Mouse (Mus musculus) layer of hippocampus, adult 18-20 months (tissue): ENCODE measurements at regions not wholly inside any gene's neighbourhood (a gene's known extent, or its start where the extent isn't known, plus 50 kb on each side); places are given as distances from the start of the nearest gene placed in this dataset.

Experiments
- DNase-seq, 2 experiments: peaks; one replicate each; pipeline ENCODE4 v3.0.0; 2022; ENCODE audit warnings: low spot score in 2 of 2

- DNase-seq, result no peak
Observed at GRCm38 (mm10) chr8:30946154-30947065, 2482.1 kb upstream of the 5930422O12Rik start.

DNA sequence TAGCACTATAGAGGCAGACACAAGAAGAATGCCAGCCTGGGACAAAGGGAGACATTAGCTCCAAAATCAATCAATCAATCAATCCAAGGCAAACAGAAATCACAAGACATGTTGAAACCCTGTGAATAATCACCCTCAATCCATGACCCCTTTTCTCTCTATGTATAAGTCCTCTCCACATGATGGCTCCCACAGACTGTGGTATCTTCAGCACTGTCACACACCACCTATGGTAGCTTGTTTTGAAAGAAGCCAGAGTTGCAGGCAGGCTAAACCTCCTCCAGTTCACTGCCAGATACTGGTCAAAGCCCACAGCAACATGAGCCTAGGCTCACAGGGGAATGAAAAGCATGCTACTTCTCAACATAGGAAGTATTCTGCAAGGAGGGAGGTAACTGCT lies 2475.7 kb upstream of the 5930422O12Rik start:
- no peak for DNase-seq

- DNase-seq, result no peak
Observed at GRCm38 (mm10) chr8:30959436-30960180, 2468.9 kb upstream of the 5930422O12Rik start.

- no peak for DNase-seq
Observed at GRCm38 (mm10) chr8:30960486-30960885, 2468.0 kb upstream of the 5930422O12Rik start.

DNA sequence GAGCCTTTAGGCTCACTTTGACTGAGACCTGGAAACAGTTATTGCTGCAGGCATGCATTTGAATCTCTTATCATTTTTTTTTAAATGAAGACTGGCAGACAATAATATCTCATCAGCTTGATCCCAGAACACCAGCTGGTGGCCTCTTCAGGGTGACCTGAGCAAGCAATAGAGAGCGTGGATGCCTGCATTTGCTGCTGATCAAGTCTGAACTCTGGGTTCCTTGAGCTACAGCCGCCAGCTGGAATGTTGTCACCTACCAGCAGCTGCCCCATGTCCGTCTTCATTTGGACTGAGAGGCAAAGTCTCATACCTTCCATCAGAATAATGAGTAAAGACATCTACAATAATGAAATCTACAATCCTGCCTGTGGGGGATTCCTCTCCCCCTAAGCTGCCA lies 2466.3 kb upstream of the 5930422O12Rik start:
- no peak for DNase-seq

DNA sequence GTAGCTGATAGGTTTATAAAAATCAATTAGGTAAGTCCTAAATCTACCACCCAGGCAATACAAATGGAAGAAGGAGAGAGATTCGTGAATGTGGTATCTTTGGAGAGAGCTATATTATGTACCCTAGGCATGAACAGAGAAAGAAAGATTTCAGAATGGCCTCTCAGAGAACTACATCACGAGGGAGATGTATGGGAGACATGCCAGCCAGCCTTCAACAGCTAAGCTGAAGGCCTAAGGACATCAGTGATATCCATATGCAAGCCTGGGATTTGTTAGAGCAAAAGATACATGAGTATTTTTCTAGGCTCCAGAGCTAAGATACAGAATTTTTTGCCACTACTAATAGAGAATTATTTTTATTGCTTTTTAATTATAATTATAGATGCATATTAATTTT lies 2445.7 kb upstream of the 5930422O12Rik start:
- DNase-seq, result no peak

- DNase-seq, result no peak
Observed at GRCm38 (mm10) chr8:30988051-30988450, 2440.5 kb upstream of the 5930422O12Rik start.

DNA sequence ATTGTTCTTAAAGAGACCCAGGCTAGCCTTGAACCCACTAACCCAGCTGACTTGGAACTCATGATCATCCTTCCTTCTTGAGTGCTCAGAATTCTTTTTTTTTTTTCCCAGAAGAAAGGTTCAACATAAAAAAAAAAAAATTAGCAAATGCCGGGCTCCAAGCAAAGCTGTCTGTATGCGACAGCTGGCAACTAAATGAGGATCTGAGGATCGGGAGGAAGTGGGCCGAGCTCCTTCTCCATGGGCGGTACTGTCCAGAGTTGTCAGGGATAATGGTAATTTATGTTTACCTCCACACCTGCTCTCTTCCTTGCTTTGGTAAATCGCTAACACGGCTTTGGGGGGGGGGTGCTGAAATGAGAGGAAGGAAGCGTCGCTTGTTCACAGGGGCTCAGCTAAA lies 2429.9 kb upstream of the 5930422O12Rik start:
- DNase-seq, result no peak

DNA sequence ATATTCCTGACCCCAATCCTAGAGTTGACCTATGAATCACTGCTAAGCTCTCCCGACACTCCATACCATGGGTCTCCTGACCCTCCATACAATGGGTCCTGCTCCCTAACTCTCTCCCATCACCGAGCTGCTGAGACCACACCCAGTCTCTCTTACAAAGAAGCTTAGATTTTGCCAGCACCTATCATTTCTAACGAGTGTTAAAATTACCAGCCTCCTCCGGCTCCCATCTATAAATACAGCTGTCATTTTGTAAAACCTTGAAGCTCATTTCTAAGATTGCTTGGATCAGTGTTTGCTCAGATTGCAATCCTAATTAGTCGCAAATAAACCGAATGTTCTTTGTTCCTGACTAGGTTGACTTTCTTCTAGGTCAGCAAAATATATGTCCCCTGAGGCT lies 2428.4 kb upstream of the 5930422O12Rik start:
- peak in 1 of 2 experiments; percentile 16 for DNase-seq

- DNase-seq, result no peak
Observed at GRCm38 (mm10) chr8:31001980-31002730, 2426.4 kb upstream of the 5930422O12Rik start.

DNA sequence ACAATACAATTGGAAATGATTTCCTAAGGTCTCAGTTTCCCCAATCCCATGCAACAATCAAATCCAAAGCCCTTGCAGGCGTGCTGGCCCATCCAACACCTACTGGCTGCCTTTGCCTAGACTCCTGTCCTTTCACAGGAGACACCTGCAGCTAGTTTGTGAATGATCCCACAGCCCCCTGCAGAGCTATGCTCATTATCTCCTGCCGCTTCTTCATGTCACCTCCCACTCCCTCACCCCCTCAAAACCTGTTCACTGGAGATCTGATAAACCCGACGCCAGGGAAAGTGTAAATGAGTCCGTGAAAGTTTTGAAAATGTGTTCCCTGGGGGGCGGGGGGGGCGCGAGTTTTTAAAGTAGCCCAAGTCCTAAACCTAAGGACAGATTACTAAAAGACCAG lies 2420.2 kb upstream of the 5930422O12Rik start:
- DNase-seq, result peak in 1 of 2 experiments; percentile 63

- peak; percentile 26 to 72 for DNase-seq
Observed at GRCm38 (mm10) chr8:31012068-31012467, 2416.4 kb upstream of the 5930422O12Rik start.

DNA sequence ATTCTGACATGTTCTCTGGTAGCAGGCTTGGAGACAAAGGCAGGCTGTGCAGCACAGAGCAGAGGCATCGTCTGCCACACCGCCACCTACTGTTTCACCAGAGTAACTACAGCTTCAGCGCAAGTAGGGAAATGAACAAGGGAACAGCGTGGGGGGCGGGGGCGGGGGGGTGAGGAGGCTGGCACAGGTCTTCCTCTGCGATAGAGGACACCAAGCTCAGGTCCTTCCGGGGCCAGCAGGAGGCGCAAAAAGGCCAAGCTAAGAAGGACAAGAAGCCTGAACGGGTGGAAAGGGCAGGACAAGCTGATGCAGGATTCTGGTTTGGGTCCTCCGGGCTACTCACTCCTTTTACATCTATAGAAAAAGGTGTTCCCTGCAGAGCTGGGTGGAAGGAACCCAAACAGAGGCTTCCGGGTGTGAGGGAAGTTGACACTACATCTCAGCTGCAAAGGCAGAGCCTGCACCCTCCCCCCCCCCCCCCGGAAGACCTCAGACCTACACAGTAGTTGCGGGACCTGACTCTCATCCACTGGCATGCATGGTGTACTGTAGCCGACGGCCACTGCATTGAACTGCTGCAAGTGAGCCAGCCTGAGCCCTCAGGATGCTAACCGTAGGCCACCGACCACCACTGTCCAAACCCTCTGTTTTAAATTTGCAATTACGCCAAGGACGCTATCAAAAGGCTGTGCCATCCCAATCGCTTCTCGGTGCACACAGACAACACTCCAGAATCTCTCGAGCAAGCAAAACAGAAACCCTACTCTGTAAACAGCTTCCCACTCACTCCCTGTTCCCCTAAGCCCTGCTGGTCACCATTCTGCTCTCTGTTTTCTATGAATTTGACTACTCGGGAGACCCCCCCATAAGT lies 2396.6 kb upstream of the 5930422O12Rik start:
- DNase-seq, result peak; percentile 39 to 73

GRCm38 (mm10) chr8:31033281-31033680 lies 2395.2 kb upstream of the 5930422O12Rik start:
- peak; percentile 84 to 96 for DNase-seq

- DNase-seq, result no peak
Observed at GRCm38 (mm10) chr8:31036892-31037291, 2391.6 kb upstream of the 5930422O12Rik start.
